Mouse (Mus musculus) lung, postnatal 25 days (tissue): ENCODE measurements around the gene Resf1.
"Not testable (repeated sequence)": the region's sequence is repeated elsewhere in the genome, so short reads cannot be mapped to it uniquely, and the experiment has no call there.

Experiments
- DNase-seq: peaks from one replicate; pipeline ENCODE4 v3.0.0; 2022; ENCODE audit warnings: low spot score

Resf1 gene

GRCm38 (mm10) chr6:149344372-149344771, 35.2 kb downstream of the Resf1 start:
- no peak for DNase-seq

- not testable (repeated sequence) for DNase-seq
Measured at GRCm38 (mm10) chr6:149348211-149348610, 39.0 kb downstream of the Resf1 start.

GRCm38 (mm10) chr6:149354826-149355495, 45.7 kb downstream of the Resf1 start:
- no peak for DNase-seq

GRCm38 (mm10) chr6:149355799-149356198, 46.6 kb downstream of the Resf1 start:
- DNase-seq = not testable (repeated sequence)

GRCm38 (mm10) chr6:149357155-149357554, 47.9 kb downstream of the Resf1 start:
- no peak for DNase-seq

GRCm38 (mm10) chr6:149362533-149362932, 53.3 kb downstream of the Resf1 start:
- not testable (repeated sequence) for DNase-seq

GRCm38 (mm10) chr6:149365975-149366374, 56.8 kb downstream of the Resf1 start:
- not testable (repeated sequence) for DNase-seq

GRCm38 (mm10) chr6:149366403-149366802, 57.2 kb downstream of the Resf1 start:
- DNase-seq = no peak

GRCm38 (mm10) chr6:149374986-149375457, 65.8 kb downstream of the Resf1 start:
- DNase-seq = peak; percentile 89

GRCm38 (mm10) chr6:149383531-149383930, 74.3 kb downstream of the Resf1 start:
- no peak for DNase-seq
